Mouse (Mus musculus) limb, embryonic 12.5 days (tissue): Measurements from ENCODE around the gene Polr2m. TPM values are rescaled to one million over a fixed set of nuclear protein-coding genes. Genes with fewer than 3 reads are reported as not detected.
"Not testable (repeated sequence)": the region's sequence is repeated elsewhere in the genome, so short reads cannot be mapped to it uniquely, and the experiment has no call there.

Experiments used
- ATAC-seq: fragments of 200-750 bp; cut with Nextera tagmentation; 2 replicates; pipeline ENCODE4 v1.8.0; 2017; ENCODE audit warnings: low read depth, moderate TSS enrichment; ENCODE audit not compliant: insufficient number of reproducible peaks, insufficient read depth, low FRiP score, low TSS enrichment
- H3K27ac ChIP-seq: fragments of 300-500 bp; sonication (generic); 2 replicates; pipeline ENCODE4 v1.5.1; 2016; ENCODE audit warnings: mild to moderate bottlenecking, moderate library complexity
- H3K27me3 ChIP-seq: fragments of 300-500 bp; sonication (generic); 2 replicates; pipeline ENCODE4 v1.6.1; 2016; ENCODE audit warnings: mild to moderate bottlenecking, moderate library complexity
- H3K36me3 ChIP-seq: fragments of 300-500 bp; sonication (generic); 2 replicates; pipeline ENCODE4 v1.6.1; 2016; ENCODE audit warnings: mild to moderate bottlenecking, moderate library complexity
- H3K4me1 ChIP-seq: fragments of 300-500 bp; sonication (generic); replicated peaks from 2 replicates; pipeline ENCODE4 v1.6.1; 2016
- H3K4me2 ChIP-seq: fragments of 300-500 bp; sonication (generic); 2 replicates; pipeline ENCODE4 v1.6.1; 2016; ENCODE audit warnings: mild to moderate bottlenecking, moderate library complexity
- H3K4me3 ChIP-seq: fragments of 300-500 bp; sonication (generic); replicated peaks from 2 replicates; pipeline ENCODE4 v1.5.1; 2016; ENCODE audit warnings: mild to moderate bottlenecking
- H3K9ac ChIP-seq: fragments of 300-500 bp; sonication (generic); replicated peaks from 2 replicates; pipeline ENCODE4 v1.6.1; 2016; ENCODE audit warnings: mild to moderate bottlenecking, moderate library complexity
- H3K9me3 ChIP-seq: fragments of 300-500 bp; sonication (generic); 2 replicates; pipeline ENCODE4 v1.6.1; 2016; ENCODE audit warnings: mild to moderate bottlenecking, moderate library complexity
- WGBS: fragments of 180-500 bp; shearing (Covaris S2); methylation state at CpG from one replicate; pipeline ENCODE4 v1.1.7; 2016; 5-methylcytosine and 5-hydroxymethylcytosine counted together
- polyA plus RNA-seq: library from polyadenylated mRNA; unstranded; fragments of >200 nt; fragmentation: Nextera tagmentation; extraction: Ambion mirVana; gene quantifications from 2 replicates; pipeline ENCODE4 v1.2.1, GENCODE M21; 2016

The Polr2m gene
- polyA plus RNA-seq, 1 experiment from 2014 or later = 610 TPM

GRCm38 (mm10) chr9:71496637-71497036 lies 10.9 kb upstream of the Polr2m start:
- no peak for ATAC-seq

GRCm38 (mm10) chr9:71493771-71494170 lies 8.0 kb upstream of the Polr2m start:
- Histone ChIP-seq H3K36me3 (no peaks in the 10 kb centered on the region), H3K9me3 (no peaks in the 10 kb centered on the region), H3K9ac (no peak overlapping the region), H3K4me3 (no peak overlapping the region), H3K27me3 (peaks cover 14% of the 10 kb centered on the region), H3K27ac (no peak overlapping the region), H3K4me2 (no peak overlapping the region), H3K4me1 (peaks cover 41% of the 10 kb centered on the region)
- 54% methylated on average over 5 of the region's 5 CpGs for WGBS
- ATAC-seq = no peak

More at GRCm38 (mm10) chr9:71496637-71497036, 10.9 kb upstream of the Polr2m start:
- peaks cover 7% of the 10 kb centered on the region for H3K27me3 ChIP-seq
- H3K9me3 ChIP-seq = peaks cover 7% of the 10 kb centered on the region; the same call in 1 of the 2 replicates
- H3K4me2 ChIP-seq = no peak overlapping the region
- H3K36me3 ChIP-seq = no peaks in the 10 kb centered on the region
- no peak overlapping the region for H3K4me3 ChIP-seq
- no peak overlapping the region; the same call in 1 of the 2 replicates for H3K9ac ChIP-seq
- WGBS = 40% methylated on average over 2 of the region's 2 CpGs
- 0 out of 2 replicates have a peak overlapping the region, but pooled peaks have one; percentile 17 for H3K27ac ChIP-seq
- H3K4me1 ChIP-seq = peaks cover 45% of the 10 kb centered on the region

- ATAC-seq = no peak
- Histone ChIP-seq H3K4me2 (no peak overlapping the region), H3K27me3 (peaks cover 14% of the 10 kb centered on the region; the same call in 1 of the 2 replicates), H3K4me1 (peaks cover 32% of the 10 kb centered on the region), H3K36me3 (no peaks in the 10 kb centered on the region), H3K27ac (no peak overlapping the region), H3K4me3 (no peak overlapping the region), H3K9ac (no peak overlapping the region), H3K9me3 (no peaks in the 10 kb centered on the region)
- 60% methylated on average over 15 of the region's 15 CpGs for WGBS
Measured at GRCm38 (mm10) chr9:71492296-71493025, 6.7 kb upstream of the Polr2m start.

GRCm38 (mm10) chr9:71490076-71490475 lies 4.3 kb upstream of the Polr2m start:
- Histone ChIP-seq H3K27ac (no peak overlapping the region), H3K27me3 (peaks cover 14% of the 10 kb centered on the region; the same call in 1 of the 2 replicates)
- 61% methylated on average over 3 of the region's 3 CpGs for WGBS

GRCm38 (mm10) chr9:71486127-71486526 lies 392 bp upstream of the Polr2m start:
- 41% methylated on average over 7 of the region's 7 CpGs for WGBS
- H3K36me3 ChIP-seq = peaks cover 25% of the 10 kb centered on the region
- 0 out of 2 replicates have a peak, but pooled peaks cover 6% of the 10 kb centered on the region for H3K27me3 ChIP-seq
- peak overlapping the region; percentile 94; the same call in 1 of the 2 replicates for H3K4me3 ChIP-seq
- no peak for ATAC-seq
- 0 out of 2 replicates have a peak overlapping the region, but pooled peaks have one; percentile 31 for H3K9ac ChIP-seq
- no peaks in the 10 kb centered on the region for H3K9me3 ChIP-seq
- peak overlapping the region; percentile 96; the same call in 1 of the 2 replicates for H3K27ac ChIP-seq
- H3K4me2 ChIP-seq = peak overlapping the region; percentile 32
- H3K4me1 ChIP-seq = peaks cover 19% of the 10 kb centered on the region

More at GRCm38 (mm10) chr9:71490076-71490475, 4.3 kb upstream of the Polr2m start:
- no peak for ATAC-seq
- Histone ChIP-seq H3K36me3 (no peaks in the 10 kb centered on the region), H3K9me3 (no peaks in the 10 kb centered on the region), H3K4me2 (no peak overlapping the region), H3K9ac (no peak overlapping the region), H3K4me1 (peaks cover 20% of the 10 kb centered on the region), H3K4me3 (no peak overlapping the region)

GRCm38 (mm10) chr9:71484871-71485474 lies 762 bp downstream of the Polr2m start:
- Histone ChIP-seq H3K27ac (peak overlapping the region; percentile 96), H3K9ac (peak overlapping the region; percentile 99), H3K9me3 (no peaks in the 10 kb centered on the region), H3K4me1 (peaks cover 19% of the 10 kb centered on the region), H3K36me3 (peaks cover 37% of the 10 kb centered on the region), H3K4me2 (peak overlapping the region; percentile 76), H3K27me3 (0 out of 2 replicates have a peak, but pooled peaks cover 6% of the 10 kb centered on the region), H3K4me3 (peak overlapping the region; percentile 94)
- ATAC-seq = no peak
- 2% methylated on average over 14 of the region's 14 CpGs for WGBS

DNA sequence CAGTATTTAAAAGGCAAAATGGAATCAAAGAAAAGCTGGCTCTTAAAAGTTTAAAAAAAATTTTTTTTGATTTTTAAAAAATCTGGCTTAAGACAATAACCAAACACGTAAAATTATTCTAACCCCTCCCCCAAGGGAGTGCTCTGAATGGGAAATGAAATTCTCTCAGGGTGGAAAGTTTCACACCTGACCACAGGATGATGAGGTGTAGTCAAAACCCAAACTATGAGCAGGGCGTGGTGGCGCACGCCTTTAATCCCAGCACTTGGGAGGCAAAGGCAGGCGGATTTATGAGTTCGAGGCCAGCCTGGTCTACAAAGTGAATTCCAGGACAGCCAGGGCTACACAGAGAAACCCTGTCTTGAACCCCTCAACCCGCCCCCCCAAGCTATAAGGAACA lies 1.9 kb downstream of the Polr2m start:
- not testable (repeated sequence) for H3K9me3 ChIP-seq, ATAC-seq, H3K27ac ChIP-seq, H3K27me3 ChIP-seq
- H3K4me1 ChIP-seq = peaks cover 19% of the 10 kb centered on the region
- WGBS = 81% methylated on average over 7 of the region's 7 CpGs
- peaks cover 48% of the 10 kb centered on the region for H3K36me3 ChIP-seq
- peak overlapping the region; percentile 94 for H3K4me3 ChIP-seq
- H3K4me2 ChIP-seq = peak overlapping the region; percentile 76
- peak overlapping the region; percentile 99; the same call in 1 of the 2 replicates for H3K9ac ChIP-seq

GRCm38 (mm10) chr9:71480305-71480704 lies 5.4 kb downstream of the Polr2m start:
- Histone ChIP-seq H3K4me2 (no peak overlapping the region), H3K4me1 (peaks cover 19% of the 10 kb centered on the region), H3K9me3 (0 out of 2 replicates have a peak, but pooled peaks cover 2% of the 10 kb centered on the region), H3K27ac (no peak overlapping the region), H3K36me3 (peaks cover 80% of the 10 kb centered on the region), H3K9ac (no peak overlapping the region), H3K4me3 (no peak overlapping the region), H3K27me3 (no peaks in the 10 kb centered on the region)
- 93% methylated on average over 2 of the region's 2 CpGs for WGBS
- ATAC-seq = no peak

DNA sequence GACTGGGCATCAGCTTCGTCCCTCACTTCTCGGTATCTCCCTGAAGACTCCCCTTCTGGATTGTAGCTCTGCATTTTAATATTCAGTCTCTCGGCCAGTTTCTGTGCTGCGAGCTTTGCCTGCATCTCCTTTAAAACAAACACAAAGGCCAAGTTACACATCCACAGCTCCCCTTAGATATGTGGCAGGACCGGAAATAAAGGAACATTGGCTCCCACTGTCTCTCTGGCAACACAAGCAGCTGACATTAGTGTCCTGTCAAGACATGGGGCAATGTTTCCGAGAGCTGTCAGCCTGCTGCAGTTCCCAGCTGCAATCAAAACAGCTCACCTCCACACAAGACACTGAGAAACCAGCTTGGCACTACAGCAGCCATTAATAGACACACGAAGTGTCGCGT lies 6.3 kb downstream of the Polr2m start:
- no peak overlapping the region for H3K4me2 ChIP-seq
- ATAC-seq = no peak
- WGBS = 95% methylated on average over 9 of the region's 9 CpGs

DNA sequence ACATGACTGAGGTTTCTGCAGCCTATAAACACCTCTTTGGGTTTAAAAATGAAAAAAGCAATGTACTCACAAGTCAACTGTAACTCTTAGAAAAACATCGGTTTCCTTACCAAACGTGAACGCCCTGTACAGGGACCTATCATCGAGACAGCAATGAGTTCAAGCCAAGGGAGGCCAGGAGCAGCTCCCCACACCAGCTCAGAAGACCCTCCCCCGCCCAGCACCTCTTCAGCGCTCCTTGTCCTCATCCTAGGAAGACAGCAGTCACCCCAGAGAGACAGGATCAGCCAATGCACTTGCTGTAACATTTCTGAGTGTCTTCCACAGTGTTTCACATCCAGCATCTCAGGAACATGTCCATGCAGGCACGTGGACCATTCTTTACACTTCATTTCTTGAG lies 7.1 kb downstream of the Polr2m start:
- ATAC-seq = no peak
- Histone ChIP-seq H3K27ac (no peak overlapping the region), H3K4me3 (no peak overlapping the region), H3K9me3 (0 out of 2 replicates have a peak, but pooled peaks cover 2% of the 10 kb centered on the region), H3K4me2 (no peak overlapping the region), H3K4me1 (peaks cover 9% of the 10 kb centered on the region; the same call in 1 of the 2 replicates), H3K27me3 (no peaks in the 10 kb centered on the region), H3K36me3 (peaks cover 93% of the 10 kb centered on the region), H3K9ac (no peak overlapping the region)
- 95% methylated on average over 7 of the region's 7 CpGs for WGBS

More for the DNA sequence above, 6.3 kb downstream of the Polr2m start:
- Histone ChIP-seq H3K27me3 (no peaks in the 10 kb centered on the region), H3K4me1 (peaks cover 15% of the 10 kb centered on the region), H3K9ac (no peak overlapping the region), H3K27ac (no peak overlapping the region), H3K9me3 (0 out of 2 replicates have a peak, but pooled peaks cover 2% of the 10 kb centered on the region), H3K4me3 (no peak overlapping the region), H3K36me3 (peaks cover 89% of the 10 kb centered on the region)

DNA sequence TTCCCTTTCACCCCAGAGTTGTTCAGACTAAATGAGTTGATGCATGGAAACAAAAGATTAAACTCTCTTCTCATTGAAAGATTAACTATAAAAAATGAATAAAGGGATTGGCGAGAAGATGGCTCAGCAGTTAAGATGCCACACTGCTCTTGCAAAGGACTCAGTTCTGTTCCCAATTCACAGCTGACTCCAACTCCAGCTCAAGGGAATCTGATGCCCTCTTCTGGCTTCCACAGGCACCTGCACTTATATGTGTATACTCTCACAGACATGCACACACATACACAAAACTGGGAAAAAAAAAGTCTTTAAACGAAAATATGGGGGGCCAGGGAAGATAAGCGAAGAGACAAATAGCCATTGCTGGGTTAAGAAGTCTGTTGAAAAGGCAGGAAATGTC lies 9.1 kb downstream of the Polr2m start:
- Histone ChIP-seq H3K27ac (no peak overlapping the region), H3K9me3 (0 out of 2 replicates have a peak, but pooled peaks cover 2% of the 10 kb centered on the region), H3K4me2 (no peak overlapping the region), H3K36me3 (peaks cover 75% of the 10 kb centered on the region), H3K4me1 (no peaks in the 10 kb centered on the region), H3K9ac (no peak overlapping the region), H3K4me3 (no peak overlapping the region), H3K27me3 (no peaks in the 10 kb centered on the region)
- WGBS = 96% methylated on average over 3 of the region's 3 CpGs
- ATAC-seq = no peak
